Mouse (Mus musculus) embryo, embryonic 9.5 days (tissue): ENCODE measurements at regions not wholly inside any gene's neighbourhood (a gene's known extent, or its start where the extent isn't known, plus 50 kb on each side); places are given as distances from the start of the nearest gene placed in this dataset.

Source experiments
- DNase-seq: peaks from one replicate; pipeline ENCODE4 v3.0.0-alpha.2; 2017; ENCODE audit errors: extremely low spot score

GRCm38 (mm10) chr8:42144685-42145084 is 727.8 kb upstream of the Frg1 start:
- no peak for DNase-seq

GRCm38 (mm10) chr8:42144220-42144619 is 727.3 kb upstream of the Frg1 start:
- DNase-seq, result no peak

- DNase-seq, result no peak
These were observed 690.7 kb upstream of the Frg1 start for GRCm38 (mm10) chr8:42107582-42107981.

GRCm38 (mm10) chr8:42069314-42069713 is 652.4 kb upstream of the Frg1 start:
- DNase-seq, result no peak

- no peak for DNase-seq
These were observed 626.7 kb upstream of the Frg1 start for GRCm38 (mm10) chr8:42043526-42043925.

- no peak for DNase-seq
These were observed 622.4 kb upstream of the Frg1 start for GRCm38 (mm10) chr8:42039245-42039644.

GRCm38 (mm10) chr8:42026934-42027333 is 610.1 kb upstream of the Frg1 start:
- no peak for DNase-seq

GRCm38 (mm10) chr8:42017786-42018185 is 600.9 kb upstream of the Frg1 start:
- DNase-seq, result peak; percentile 3

GRCm38 (mm10) chr8:42003170-42003569 is 586.3 kb upstream of the Frg1 start:
- DNase-seq, result no peak

- no peak for DNase-seq
These were observed 572.2 kb upstream of the Frg1 start for GRCm38 (mm10) chr8:41989040-41989501.

- DNase-seq, result no peak
These were observed 571.3 kb upstream of the Frg1 start for GRCm38 (mm10) chr8:41988216-41988615.

GRCm38 (mm10) chr8:41987417-41987816 is 570.5 kb upstream of the Frg1 start:
- DNase-seq, result no peak

GRCm38 (mm10) chr8:41972416-41972815 is 555.5 kb upstream of the Frg1 start:
- DNase-seq, result no peak

- no peak for DNase-seq
These were observed 553.7 kb upstream of the Frg1 start for GRCm38 (mm10) chr8:41970536-41970935.

GRCm38 (mm10) chr8:41969408-41969807 is 552.5 kb upstream of the Frg1 start:
- no peak for DNase-seq

- DNase-seq, result no peak
These were observed 547.2 kb upstream of the Frg1 start for GRCm38 (mm10) chr8:41964088-41964487.

- no peak for DNase-seq
These were observed 540.0 kb upstream of the Frg1 start for GRCm38 (mm10) chr8:41956878-41957277.

GRCm38 (mm10) chr8:41950736-41951135 is 533.9 kb upstream of the Frg1 start:
- no peak for DNase-seq

- no peak for DNase-seq
These were observed 522.4 kb upstream of the Frg1 start for GRCm38 (mm10) chr8:41939298-41939697.

- no peak for DNase-seq
These were observed 504.2 kb upstream of the Frg1 start for GRCm38 (mm10) chr8:41921106-41921505.

GRCm38 (mm10) chr8:41920536-41920935 is 503.7 kb upstream of the Frg1 start:
- no peak for DNase-seq

- DNase-seq, result no peak
These were observed 461.3 kb upstream of the Frg1 start for GRCm38 (mm10) chr8:41878029-41878748.

GRCm38 (mm10) chr8:41869681-41870356 is 452.9 kb upstream of the Frg1 start:
- no peak for DNase-seq
